Mouse (Mus musculus) myocyte (in vitro differentiated cells): ENCODE results near the gene Rybp.

Source experiments
- CEBPB ChIP-seq: IDR thresholded peaks from 2 replicates; pipeline ENCODE4 v1.6.1; 2011; ENCODE audit warnings: mild to moderate bottlenecking, moderate library complexity; ENCODE audit not compliant: poor library complexity, insufficient read depth, severe bottlenecking
- POLR2A ChIP-seq: IDR thresholded peaks from one replicate; pipeline ENCODE4 v1.6.1; 2011; ENCODE audit warnings: low read depth, mild to moderate bottlenecking, control low read depth, moderate library complexity; ENCODE audit not compliant: insufficient read length
- POLR2AphosphoS2 ChIP-seq: IDR thresholded peaks from one replicate; pipeline ENCODE4 v1.6.1; 2011; ENCODE audit warnings: low read depth, control low read depth; ENCODE audit not compliant: insufficient read length
- SRF ChIP-seq: IDR thresholded peaks from one replicate; pipeline ENCODE4 v1.6.1; 2011; ENCODE audit warnings: low read depth; ENCODE audit not compliant: control insufficient read depth, insufficient read length

GRCm38 (mm10) chr6:100331582-100331981 lies 44.3 kb upstream of the Rybp start:
- TF ChIP-seq POLR2AphosphoS2 (no peak), CEBPB (no peak), POLR2A (no peak), SRF (no peak)
